Mouse (Mus musculus): Measurements from ENCODE around the gene Kcnh3.

Kcnh3 gene

DNA sequence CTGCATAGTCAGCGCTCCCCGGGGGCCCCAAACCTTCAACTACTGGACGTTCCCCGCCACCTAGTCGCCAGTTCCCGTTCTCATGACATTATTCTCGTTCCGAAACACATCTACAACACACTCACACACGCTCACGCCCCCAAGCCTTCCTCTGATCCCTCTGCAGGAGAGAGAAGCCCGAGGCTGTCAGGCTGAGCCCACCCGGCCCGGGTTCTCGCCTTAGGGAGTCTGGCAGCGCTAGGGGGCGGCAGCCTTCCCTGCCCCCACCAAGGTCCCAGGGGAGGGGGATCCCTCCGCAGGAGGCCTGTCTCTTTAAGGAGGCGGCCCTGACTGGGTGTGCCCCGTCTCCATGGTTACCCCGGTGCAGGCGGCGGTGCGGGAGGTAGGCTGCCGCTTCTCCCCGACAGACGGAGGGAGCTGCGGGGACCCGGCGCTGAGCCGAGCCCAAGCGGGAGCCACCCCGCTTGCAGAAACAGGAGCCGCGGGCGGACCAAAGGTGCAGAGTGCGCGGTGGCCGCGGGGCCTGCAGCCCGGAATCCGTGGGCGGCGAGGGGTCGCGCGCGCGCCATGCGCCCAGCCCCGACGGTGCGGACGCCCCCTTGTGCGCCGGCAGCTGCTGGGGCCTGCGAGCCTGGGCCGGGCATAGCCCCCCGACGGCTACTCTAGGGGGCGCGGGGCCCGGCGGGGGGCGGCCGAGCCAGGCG is at the start of gene Kcnh3:
Kcnh3 (plus strand) TSS at position 654 of the 704 bp plus-strand sequence.
- DNase-seq (ENCODE audit: low spot score): peak; percentile 47

DNA sequence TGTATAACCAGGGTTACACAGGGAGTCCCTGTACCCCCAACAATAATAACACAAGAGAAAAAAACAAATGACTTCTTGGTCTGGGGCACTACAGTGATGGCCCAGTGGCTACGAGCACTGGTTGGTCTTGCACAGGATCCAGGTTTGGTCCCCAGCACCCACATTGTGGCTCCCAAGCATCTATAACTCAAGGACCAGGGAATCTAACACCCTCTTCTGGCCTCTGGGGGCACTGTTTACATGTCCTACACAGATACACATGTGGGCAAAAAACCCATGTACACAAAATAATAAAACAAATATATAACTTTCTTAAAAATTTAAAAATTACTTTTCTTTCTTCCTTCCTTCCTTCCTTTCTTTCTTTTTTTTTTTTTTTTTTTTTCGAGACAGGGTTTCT is 45.0 kb upstream of the Kcnh3 start:
- no peak for DNase-seq (ENCODE audit: low spot score)

DNA sequence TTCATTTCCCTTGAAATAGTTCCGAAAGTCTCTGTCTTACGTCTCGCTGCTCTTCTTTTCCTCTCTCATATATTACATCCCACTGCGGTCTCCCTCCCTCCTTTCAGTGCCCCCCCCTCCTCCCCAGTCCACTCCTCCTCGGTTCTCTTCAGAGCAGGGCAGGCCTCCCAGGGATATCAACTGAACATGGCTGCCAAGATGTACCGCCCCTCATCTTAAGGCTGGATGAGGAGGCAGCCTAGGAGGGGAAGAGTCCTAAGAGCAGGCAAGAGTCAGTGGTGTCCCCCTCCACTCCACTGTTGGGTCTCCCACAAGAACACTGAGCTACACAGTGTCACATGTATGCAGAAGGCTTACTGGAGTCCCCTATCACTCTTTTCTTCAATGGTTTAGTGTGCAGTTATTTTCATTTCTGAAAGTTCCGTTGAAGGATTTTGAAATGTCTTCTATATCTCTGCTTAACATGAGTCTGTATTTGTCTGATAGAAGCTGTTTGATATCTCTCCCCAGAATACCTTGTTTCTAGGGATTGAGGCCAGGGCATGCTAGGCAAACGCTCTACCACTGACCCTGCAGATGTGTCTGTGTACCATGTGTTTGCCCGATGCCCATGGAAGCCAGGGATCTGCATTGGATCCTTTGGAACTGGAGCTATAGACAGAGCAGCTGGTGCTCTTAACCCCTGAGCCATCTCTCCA is 40.3 kb upstream of the Kcnh3 start:
- DNase-seq (ENCODE audit: low spot score): no peak

DNA sequence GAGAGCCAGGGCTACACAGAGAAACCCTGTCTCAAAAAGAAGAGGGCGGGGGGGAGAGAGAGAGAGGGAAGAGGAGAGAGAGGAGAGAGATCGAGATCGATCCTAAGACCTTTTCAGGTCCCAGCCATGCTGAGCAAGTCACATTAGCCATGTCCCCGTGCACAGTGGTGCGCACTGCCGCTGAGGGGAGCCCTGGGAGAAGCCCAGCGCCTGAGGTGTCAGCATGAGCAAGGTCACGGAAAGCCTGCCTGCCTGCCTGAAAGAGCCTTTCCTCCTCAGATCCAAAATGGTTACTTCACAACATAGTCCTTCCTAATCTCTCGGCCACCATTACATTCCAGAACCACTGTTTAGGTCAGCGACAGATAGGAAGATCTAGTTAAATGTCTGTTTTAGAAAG is 30.3 kb upstream of the Kcnh3 start:
- no peak for DNase-seq (ENCODE audit: low spot score)

DNA sequence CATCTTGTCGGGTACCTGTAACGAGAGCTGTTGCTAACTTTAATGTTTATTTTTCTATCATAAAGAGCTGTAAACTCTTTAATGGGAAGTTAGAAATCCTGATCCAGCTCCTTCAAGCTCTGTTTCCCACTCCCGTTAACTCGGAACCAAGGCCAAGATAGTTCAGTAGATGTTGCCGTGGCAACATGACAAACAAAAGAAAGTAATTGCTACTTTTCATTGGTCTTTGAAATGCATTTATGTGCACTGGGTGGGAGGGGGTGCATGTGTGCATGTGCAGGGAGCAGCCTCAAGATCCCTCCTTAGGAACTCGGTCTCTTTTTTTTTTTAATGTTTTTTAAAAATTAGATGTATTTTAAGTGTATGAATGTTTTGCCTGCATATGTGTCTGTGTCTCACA is 29.6 kb upstream of the Kcnh3 start:
- DNase-seq (ENCODE audit: low spot score): peak; percentile 51

DNA sequence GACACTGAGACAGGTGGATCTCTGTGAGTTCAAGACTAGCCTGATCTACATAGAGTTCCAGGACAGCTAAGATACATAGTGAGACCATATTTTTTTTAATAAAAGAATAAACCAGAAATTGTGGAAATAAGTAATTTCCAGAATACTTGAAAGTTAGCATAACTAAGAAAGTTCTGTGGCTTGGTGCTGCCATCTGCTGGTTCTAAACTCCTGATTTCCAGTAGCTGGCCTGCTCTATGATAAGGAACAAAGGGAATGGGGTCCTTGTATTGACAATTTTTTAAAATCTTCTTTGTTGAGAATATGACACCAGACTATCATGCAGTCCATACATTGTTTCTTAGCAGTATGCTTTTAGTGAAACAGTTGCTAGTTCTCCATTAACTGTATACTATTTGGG is 25.9 kb upstream of the Kcnh3 start:
- no peak for DNase-seq (ENCODE audit: low spot score)

DNA sequence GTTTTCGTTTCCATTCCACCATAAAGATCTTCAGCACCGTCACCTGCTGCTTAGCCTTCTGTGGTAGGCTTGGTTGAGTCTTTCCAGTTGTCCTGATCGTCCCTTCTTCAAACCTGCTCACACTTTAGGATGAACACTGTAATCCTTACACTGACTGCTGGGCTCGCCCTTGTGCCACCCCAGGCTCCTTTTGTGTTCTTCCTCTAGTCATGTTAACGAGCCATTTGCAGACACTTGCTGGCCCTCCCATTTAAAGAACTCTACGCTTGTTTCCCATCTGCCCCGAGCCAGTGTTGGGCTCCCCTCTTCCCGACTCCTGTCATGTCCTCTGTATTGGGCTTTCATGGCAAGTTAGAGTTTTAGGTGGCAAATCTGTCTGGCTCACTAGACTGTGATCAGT is 18.7 kb upstream of the Kcnh3 start:
- DNase-seq (ENCODE audit: low spot score): no peak

DNA sequence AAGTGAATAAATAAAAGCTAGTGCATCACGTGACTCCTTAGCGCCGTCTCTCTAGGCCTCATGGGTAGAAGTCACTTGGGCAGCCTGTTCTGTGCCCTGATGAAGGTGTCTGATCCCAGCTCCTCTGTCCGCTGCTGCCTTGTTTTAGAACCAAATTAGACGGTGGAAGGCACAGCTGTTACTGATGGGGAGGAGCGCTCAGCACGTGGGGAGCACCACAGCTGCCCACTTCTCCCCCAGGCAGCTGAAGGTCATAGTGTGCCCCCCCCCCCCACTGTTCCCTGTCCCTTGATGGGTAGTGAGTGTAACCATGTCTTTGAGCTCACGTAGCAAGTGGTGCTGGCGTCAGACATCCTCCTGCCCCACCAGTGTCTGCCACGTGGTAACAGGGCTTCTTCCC is 11.5 kb upstream of the Kcnh3 start:
- DNase-seq (ENCODE audit: low spot score): no peak

DNA sequence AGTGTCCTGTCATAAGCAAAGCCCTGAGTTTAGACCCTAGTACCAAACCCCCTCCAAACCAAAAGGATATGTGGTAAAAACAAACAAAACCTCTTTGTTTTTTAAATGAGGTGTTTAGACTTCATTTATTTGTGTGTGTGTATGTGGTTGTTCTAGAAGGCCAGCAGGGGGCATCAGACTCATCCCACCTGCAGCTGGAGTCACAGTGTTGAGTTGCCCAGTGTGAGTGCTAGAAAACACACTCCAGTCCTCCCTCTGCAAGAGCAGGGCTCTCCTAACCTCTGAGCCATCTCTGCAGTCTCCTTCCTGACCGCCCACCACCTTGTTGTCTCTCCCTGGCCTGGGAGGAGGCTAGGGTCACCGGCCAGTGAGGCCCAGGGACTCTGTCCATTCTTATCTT is 9.7 kb upstream of the Kcnh3 start:
- DNase-seq (ENCODE audit: low spot score): peak; percentile 47

DNA sequence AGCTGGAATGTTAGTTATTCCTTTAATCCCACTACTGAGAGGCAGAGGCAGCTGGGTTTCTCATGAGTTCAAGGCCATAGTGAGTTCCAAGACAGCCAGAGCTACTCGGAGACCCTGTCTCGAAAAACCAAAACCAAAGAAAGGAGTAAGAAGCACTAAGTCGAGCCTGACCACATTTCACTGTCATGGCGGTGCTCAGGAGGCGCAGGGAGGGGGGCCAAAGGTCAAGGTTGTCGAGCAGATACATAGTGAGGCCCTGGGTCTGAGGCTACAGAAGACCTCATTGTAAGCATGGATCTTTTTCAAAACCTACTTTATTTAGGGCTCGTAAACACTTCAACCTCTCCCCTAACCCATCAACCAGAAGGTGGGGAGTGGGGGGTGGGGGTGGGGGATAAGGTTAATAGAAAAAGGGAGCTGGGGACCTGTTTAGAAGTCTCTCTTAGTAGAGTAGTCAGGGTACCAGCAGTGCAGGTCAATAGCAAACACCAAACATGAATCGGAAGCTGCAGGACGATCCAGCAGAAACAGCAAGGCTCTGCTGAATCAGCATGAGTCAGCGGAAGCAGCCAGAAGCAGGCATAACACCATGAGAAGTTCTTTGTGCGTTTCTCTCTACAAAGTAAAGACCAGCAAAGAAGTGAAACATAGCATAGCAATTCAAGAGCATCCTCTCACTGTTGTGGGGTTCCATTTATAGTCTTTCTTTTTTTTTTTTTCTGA is 8.8 kb upstream of the Kcnh3 start:
- DNase-seq (ENCODE audit: low spot score): no peak

DNA sequence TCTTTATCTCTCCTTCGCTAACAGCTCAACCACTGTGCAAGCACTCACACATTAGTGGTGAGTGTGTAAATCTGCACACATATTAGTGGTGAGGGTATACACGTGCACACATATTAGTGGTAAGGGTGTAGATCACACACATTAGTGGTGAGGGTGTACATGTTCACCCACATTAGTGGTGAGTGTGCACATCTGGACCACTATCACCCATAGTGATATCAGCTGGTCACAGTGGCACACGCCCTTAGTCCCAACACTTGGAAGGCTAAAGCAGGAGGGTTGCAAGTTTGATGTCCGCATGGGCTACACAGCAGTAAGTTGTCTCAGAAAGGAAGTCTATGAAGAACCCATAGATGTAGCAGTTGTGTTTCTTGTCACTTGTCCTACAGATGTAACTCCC is 7.0 kb upstream of the Kcnh3 start:
- no peak for DNase-seq (ENCODE audit: low spot score)

DNA sequence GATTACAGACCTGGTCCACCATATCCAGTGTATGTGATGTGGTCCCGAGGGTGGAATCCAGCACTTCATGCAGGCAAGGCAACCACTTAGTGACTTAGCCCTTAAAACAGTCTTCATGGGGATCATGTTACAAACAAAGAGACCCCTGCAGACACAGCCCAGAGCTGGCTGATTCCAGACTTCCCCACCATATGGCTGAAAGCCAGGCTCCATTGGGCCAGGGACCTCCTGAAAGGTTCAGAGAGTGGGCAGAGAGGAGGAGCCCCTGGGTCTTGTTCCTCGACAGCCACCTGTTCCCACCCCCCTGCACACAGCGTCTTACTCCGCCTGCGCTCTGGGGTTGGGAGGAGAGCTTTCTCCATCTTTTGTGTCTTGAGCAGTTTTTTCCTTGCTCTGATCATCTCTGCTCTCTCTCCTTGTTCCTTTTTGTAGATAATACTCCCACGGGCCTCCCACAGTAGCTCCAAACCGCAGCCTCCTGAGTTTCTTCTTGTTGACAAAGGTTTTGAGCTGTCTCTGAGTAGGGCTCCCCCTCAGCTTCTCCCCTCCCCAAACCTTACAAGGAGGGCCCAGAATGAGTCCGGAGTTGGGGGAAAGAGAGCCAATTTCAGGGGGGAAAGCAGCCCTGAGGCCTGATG is 3.2 kb upstream of the Kcnh3 start:
- DNase-seq (ENCODE audit: low spot score): peak; percentile 50

DNA sequence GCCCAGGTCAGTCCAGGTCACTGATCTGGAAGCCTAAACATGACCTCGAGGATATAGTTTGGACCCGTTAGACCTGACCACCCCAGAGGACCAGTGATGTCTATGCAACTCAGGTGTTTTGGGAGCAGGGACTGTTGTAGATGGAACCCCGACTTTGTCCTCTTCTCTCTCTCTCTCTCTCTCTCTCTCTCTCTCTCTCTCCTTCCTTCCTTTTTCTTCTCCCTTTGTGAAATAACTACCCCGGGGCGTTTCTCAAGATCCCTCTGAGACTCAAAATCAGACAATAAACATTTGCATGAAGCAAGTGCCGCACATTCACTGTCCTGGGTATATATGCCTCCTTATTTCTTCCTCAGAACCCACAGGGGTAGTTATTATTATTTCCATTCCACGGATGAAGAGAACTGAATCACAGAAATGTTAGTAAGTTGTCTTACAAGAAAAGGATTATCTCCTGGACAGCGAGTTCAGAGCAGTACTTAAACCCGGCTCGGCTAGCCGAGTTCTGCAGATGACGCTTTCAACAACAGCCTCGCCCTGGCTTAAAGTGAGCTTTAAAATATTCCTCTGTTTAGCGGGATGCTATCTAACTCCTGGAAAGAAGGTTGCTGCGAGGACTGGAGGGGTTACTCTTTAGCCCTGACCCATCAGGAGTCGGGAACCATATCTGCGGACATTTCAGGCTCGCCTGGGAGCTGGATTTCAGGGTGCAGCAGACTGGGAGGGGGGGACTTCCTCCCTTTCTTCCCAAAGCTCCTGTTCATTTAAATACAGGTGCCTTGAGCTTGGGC is 1.7 kb upstream of the Kcnh3 start:
- no peak for DNase-seq (ENCODE audit: low spot score)

DNA sequence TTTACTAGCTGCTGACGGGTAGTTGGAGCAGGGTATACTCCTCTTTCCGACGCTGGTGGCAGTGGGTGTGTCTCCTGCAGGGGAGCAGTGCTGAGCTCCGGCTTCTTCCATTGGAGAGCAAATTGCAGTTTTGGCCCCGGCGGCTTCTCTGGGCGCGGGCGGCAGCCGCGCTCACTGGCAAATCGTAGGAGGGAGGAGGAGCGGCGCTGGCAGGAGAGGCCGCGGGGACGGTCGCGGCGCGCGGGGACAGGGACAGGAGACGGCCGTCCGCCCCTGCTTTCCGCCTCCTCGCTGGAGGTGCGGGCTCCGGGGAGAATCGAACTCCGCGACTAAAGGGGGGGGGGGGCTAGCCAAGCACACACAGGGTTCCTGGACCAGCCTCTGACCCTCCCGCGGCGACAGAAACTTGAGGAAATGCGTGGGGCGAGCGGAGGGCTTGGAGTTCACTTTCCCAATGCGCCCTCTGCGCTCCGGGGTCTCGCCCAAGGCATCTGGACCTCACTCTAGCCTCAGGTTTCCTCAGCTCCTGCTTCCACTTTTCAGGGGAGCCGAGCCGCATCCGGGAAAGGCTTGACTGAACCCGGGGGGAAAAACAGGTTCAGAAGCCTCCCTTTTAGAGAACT is 965 bp upstream of the Kcnh3 start:
- peak; percentile 33 for DNase-seq (ENCODE audit: low spot score)

DNA sequence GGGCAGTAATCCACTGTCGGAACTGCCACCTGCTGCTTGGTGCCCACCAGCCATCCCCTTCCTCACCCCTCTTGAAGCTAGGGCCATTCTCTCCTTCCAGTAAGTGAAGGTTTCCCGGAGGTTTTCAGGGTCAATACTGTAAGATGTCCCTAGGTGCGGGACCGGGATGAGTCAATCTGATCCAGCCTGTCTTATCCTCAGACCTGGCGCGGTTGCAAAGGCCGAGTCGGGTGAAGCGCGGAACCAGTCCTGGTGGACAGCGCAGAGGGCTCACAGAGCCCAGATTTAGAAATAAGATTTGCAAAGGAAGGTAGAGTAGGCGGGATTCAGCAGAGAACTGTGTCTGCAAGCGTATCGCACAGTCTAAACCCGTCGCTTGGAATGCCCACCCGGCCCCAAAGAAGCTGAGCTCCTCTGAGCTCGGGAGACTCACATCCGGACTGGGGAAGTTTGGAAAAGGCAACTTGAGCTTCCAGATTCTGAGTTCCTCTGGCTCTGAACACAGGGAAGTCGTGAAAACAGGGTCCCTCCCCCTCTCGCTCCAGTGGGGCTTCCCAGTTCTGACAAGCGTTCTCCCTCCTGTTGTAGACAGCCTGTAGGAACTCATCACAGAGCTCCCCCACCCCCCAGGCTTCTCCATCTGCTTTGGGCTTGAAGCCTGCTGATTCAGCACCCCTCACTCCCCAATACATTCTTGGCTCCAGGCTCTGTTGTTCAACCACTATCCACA is 585 bp downstream of the Kcnh3 start:
- DNase-seq (ENCODE audit: low spot score): peak; percentile 31

DNA sequence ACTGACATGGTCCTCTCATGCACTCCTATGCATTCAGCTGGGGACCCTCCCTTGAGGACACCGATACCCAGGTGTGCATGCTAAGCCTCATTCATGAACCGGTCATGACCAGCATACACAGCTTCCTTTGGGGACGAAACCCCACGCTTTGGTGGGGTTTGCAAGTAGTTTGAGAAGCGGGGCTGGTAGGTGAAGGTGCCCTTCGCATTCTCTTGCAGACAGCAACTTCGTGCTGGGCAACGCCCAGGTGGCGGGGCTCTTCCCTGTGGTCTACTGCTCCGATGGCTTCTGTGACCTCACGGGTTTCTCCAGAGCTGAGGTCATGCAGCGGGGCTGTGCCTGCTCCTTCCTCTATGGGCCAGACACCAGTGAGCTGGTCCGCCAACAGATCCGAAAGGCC is 1.4 kb downstream of the Kcnh3 start:
- DNase-seq (ENCODE audit: low spot score): no peak

DNA sequence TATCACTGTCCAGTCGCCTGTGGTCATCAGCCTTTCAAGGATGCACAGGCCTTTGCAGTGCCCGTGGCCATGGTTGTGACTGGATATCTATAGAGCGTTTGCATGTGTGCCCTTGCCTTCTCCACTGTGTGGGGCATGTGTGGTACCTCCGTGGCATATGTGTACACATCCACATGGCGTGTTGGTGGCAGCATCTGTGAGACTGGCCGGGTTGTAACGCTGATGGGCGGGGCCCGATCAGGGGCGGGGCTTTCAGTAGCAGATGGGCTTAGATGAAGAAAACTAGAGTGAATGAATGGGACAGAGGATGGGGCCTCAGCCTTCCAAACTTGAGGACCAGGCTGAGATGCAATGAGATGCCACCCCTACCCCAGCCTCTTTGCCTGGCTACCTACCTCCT is 7.3 kb downstream of the Kcnh3 start:
- DNase-seq (ENCODE audit: low spot score): no peak

DNA sequence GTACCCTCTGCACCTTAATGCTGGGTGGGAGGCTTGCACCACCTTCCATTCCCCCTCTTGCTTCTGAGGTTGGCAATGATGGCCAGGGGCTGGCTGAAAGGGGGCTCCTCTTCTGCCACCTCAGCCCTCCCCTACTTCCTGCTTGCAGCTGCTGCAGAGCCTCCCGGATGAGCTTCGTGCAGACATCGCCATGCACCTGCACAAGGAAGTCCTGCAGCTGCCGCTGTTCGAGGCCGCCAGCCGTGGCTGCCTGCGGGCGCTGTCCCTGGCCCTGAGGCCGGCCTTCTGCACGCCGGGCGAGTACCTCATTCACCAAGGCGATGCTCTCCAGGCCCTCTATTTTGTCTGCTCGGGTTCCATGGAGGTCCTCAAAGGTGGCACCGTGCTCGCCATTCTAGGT is 9.1 kb downstream of the Kcnh3 start:
- DNase-seq (ENCODE audit: low spot score): no peak

DNA sequence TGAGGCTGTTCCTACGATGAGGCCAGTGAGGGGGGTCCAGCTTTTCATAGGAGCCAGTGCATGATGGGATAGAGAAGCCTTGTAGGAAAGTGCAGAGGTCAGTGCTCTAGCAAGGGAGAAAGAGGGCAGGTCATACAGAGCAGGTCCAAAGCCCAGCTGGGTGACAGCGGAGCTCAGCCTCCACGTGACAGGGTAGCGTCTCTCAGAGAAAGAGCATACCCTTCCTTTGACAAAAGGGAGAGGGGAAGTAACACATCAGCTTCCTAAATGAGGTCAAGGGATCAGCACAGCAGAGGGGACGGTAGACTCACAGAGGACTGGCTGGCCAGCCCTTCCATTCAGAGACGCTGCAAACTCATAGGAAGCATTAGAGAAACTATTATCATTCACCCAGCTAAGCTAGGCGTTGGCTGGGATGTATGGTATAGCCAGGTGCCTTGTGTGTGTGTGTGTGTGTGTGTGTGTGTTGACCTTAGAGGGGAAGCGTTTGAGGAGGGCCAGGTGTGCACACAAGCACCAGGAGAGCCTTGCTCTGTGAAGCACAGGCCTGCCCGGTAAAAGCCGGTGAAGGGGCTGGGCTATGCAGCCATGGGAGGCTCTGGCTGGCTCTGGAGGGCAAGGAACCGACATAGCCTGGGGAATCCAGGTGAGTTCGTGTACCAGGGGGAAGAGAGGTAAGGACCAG is 9.8 kb downstream of the Kcnh3 start:
- DNase-seq (ENCODE audit: low spot score): no peak

DNA sequence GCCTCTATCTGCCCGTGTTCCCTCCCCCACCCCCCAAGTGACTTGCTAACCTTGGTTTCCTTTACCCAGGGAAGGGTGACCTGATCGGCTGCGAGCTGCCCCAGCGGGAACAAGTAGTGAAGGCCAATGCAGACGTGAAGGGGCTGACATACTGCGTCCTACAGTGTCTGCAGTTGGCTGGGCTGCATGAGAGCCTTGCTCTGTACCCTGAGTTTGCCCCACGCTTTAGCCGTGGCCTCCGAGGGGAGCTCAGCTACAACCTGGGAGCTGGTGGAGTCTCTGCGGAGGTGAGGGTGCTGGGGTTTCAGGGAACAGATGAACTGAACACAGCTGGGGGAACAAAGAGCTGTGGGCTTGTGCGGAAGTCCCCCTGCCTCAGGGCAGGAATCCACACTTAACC is 13.3 kb downstream of the Kcnh3 start:
- DNase-seq (ENCODE audit: low spot score): no peak
